In the genomic region with DNA sequence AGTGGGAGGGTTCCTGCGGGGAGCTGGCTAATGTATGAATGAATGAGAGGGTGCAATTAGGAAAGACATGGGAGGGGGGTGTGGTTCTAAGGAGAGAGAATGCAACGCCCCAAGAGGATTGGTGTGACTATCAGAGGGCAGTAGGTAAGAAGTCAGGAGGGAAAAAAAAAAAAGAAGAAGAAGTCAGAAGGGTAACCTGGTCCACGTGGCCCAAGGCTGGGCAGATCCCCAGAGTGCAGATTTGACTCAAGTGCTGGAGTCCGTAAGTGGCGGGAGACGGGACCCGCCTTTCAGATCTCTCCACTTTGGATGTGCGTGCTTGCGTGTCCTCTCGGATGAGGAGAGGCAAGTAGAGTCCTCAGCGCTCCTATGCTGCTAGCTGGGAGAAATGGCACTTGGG, we compare ENCODE assay signal across 25 mouse cellular contexts. TPM values are rescaled to one million over a fixed set of nuclear protein-coding genes. Genes with fewer than 3 reads are reported as not detected.
DNase-seq lines count a peak whose midpoint lies in the region; ATAC-seq and TF ChIP-seq lines count a peak whose summit lies in the region.
"Had no signal": no experiment of that assay in that cellular context is flagged by ENCODE, and none has a peak within 500 bp of the region (broad histone marks: within the 10 kb centered on the region; RNA-seq: fewer than 3 reads in every experiment).

No protein-coding gene starts in this region.

- DNase-seq in adrenal gland, postnatal 14 days: peak; percentile 37
- DNase-seq in adrenal gland, postnatal 4 days (ENCODE audit: low spot score in 2 of 2): no peak
- DNase-seq in CH12.LX (ENCODE audit: extremely low read depth): peak; percentile 87
- no peak for DNase-seq in layer of hippocampus, adult 2 months (ENCODE audit: low spot score in 2 of 2)
- DNase-seq in urinary bladder, postnatal 25 days (ENCODE audit: low spot score): no peak
- DNase-seq: adrenal gland, adult 8-10 months; B cell, adult 2 months; cerebellum, adult 11-12 months; cerebellum, adult 9-11 months; cerebellum, postnatal 36 days; gastrocnemius, postnatal 36 days; heart, adult 11 months; heart, postnatal 14 days had no signal

- TF ChIP-seq RAD21 in CH12.LX (IDR thresholded peaks at IDR 0.05; ENCODE audit: low read depth, low read length): no peak

- H3K79me2 ChIP-seq in CH12.LX (replicated peaks; ENCODE audit: control insufficient read depth, extremely low read depth, insufficient read depth, poor library complexity, severe bottlenecking): no peaks in the 10 kb centered on the region; the same call in 1 of the 2 replicates

- in situ Hi-C loops in CH12.LX (cut with MboI; ENCODE audit: low pct_ligation_motif_present, low pct_unique_long_range_greater_than_20kb, low sequenced_read_pairs): no loop called here

- peak overlapping the region; percentile 27; the same call in 1 of the 2 replicates for H3K27ac ChIP-seq in kidney, embryonic 15.5 days
- H3K27ac ChIP-seq in kidney, embryonic 14.5 days (ENCODE audit: low read depth, low read length): no peak overlapping the region
- peak overlapping the region; percentile 97 for H3K27ac ChIP-seq in CH12.LX (ENCODE audit: insufficient read depth, low read depth)
- H3K27ac ChIP-seq in embryonic fibroblast, embryonic 13.5 days (ENCODE audit: insufficient read depth, low read length): 0 out of 2 replicates have a peak overlapping the region, but pooled peaks have one; percentile 36
- H3K27ac ChIP-seq in layer of hippocampus, adult 2 months: no peak overlapping the region
- H3K27ac ChIP-seq: hindbrain, embryonic 13.5 days; hindbrain, postnatal 0 days had no signal

- dilution Hi-C loops in CH12.LX (cut with MboI; ENCODE audit: extremely low pct_ligation_motif_present, extremely low pct_unique_long_range_greater_than_20kb, low sequenced_read_pairs): no loop called here

- no peak overlapping the region for H3K4me3 ChIP-seq in kidney, embryonic 15.5 days (replicated peaks)
- H3K4me3 ChIP-seq in kidney, embryonic 14.5 days (ENCODE audit: low read length): no peak overlapping the region
- peak overlapping the region; percentile 34 to 46 (median 39) for H3K4me3 ChIP-seq in CH12.LX (replicated peaks in 1 of 3; ENCODE audit: low read depth in 2 of 3, low read length in 2 of 3, poor library complexity in 1 of 3)
- H3K4me3 ChIP-seq in embryonic fibroblast, embryonic 13.5 days (ENCODE audit: insufficient read depth, low read length): no peak overlapping the region
- H3K4me3 ChIP-seq in layer of hippocampus, adult 2 months: no peak overlapping the region
- H3K4me3 ChIP-seq: embryonic facial prominence, embryonic 13.5 days; heart, embryonic 15.5 days; hindbrain, embryonic 13.5 days had no signal

- no peak overlapping the region for H3K4me2 ChIP-seq in kidney, embryonic 15.5 days
- H3K4me2 ChIP-seq in kidney, embryonic 14.5 days (replicated peaks; ENCODE audit: low read depth, low read length): no peak overlapping the region
- peak overlapping the region; percentile 87 for H3K4me2 ChIP-seq in CH12.LX (ENCODE audit: insufficient read depth, low read depth, poor library complexity, severe bottlenecking)
- H3K4me2 ChIP-seq: embryonic facial prominence, embryonic 13.5 days; heart, embryonic 11.5 days; heart, embryonic 15.5 days; hindbrain, embryonic 13.5 days had no signal

- WGBS in kidney, embryonic 15.5 days: 86% methylated on average over 11 of the region's 11 CpGs
- WGBS in kidney, embryonic 14.5 days: 83% methylated on average over 11 of the region's 11 CpGs

- peak; percentile 68 for TF ChIP-seq POLR2A in CH12.LX (IDR thresholded peaks at IDR 0.05; ENCODE audit: low read depth, low read length)
- TF ChIP-seq POLR2A in embryonic fibroblast, embryonic 13.5 days (IDR thresholded peaks at IDR 0.05; ENCODE audit: low read depth, low read length): no peak

- H3K4me1 ChIP-seq in kidney, embryonic 15.5 days: peaks cover 55% of the 10 kb centered on the region
- H3K4me1 ChIP-seq in kidney, embryonic 14.5 days (ENCODE audit: control insufficient read depth, insufficient read depth, low read length): peaks cover 36% of the 10 kb centered on the region
- H3K4me1 ChIP-seq in CH12.LX (ENCODE audit: control insufficient read depth in 1 of 2, insufficient read depth in 2 of 2): peaks cover 41 to 88% of the 10 kb centered on the region in 2 experiments
- H3K4me1 ChIP-seq in embryonic fibroblast, embryonic 13.5 days (ENCODE audit: control insufficient read depth, insufficient read depth, low read length): peaks cover 9% of the 10 kb centered on the region

- no peaks in the 10 kb centered on the region for H3K9me3 ChIP-seq in kidney, embryonic 15.5 days (replicated peaks)
- no peaks in the 10 kb centered on the region for H3K9me3 ChIP-seq in kidney, embryonic 14.5 days (ENCODE audit: control insufficient read depth, low read length)
- no peaks in the 10 kb centered on the region for H3K9me3 ChIP-seq in CH12.LX (replicated peaks; ENCODE audit: low read length)
- H3K9me3 ChIP-seq: embryonic facial prominence, embryonic 13.5 days; heart, embryonic 15.5 days; hindbrain, embryonic 13.5 days had no signal

- no peak for TF ChIP-seq CTCF in CH12.LX (conservative IDR thresholded peaks at IDR 0.05 in 1 of 2, IDR thresholded peaks at IDR 0.05 in 1 of 2; ENCODE audit: low read depth in 2 of 2, low read length in 2 of 2)
- TF ChIP-seq CTCF in embryonic fibroblast, embryonic 13.5 days (IDR thresholded peaks at IDR 0.05; ENCODE audit: borderline replicate concordance, insufficient read depth, low read length): no peak
- no peak for TF ChIP-seq CTCF in layer of hippocampus, adult 2 months (conservative IDR thresholded peaks at IDR 0.05)

- no peaks in the 10 kb centered on the region for H3K36me3 ChIP-seq in kidney, embryonic 15.5 days
- H3K36me3 ChIP-seq in kidney, embryonic 14.5 days (ENCODE audit: control insufficient read depth, insufficient read depth, low read length): no peaks in the 10 kb centered on the region
- peaks cover 0 to 14% of the 10 kb centered on the region in 2 experiments for H3K36me3 ChIP-seq in CH12.LX (replicated peaks in 1 of 2; ENCODE audit: control insufficient read depth in 1 of 2, insufficient read depth in 1 of 2, low read length in 1 of 2)
- H3K36me3 ChIP-seq: embryonic facial prominence, embryonic 13.5 days; heart, embryonic 15.5 days; hindbrain, embryonic 13.5 days had no signal

- H3K9ac ChIP-seq in kidney, embryonic 15.5 days: no peak overlapping the region
- H3K9ac ChIP-seq in kidney, embryonic 14.5 days (ENCODE audit: low read depth, low read length): no peak overlapping the region
- H3K9ac ChIP-seq in CH12.LX (ENCODE audit: insufficient read depth, low read depth): peak overlapping the region; percentile 67
- H3K9ac ChIP-seq: embryonic facial prominence, embryonic 13.5 days; heart, embryonic 15.5 days; hindbrain, embryonic 13.5 days had no signal

- no peak for ATAC-seq in kidney, embryonic 15.5 days (replicated peaks; ENCODE audit: low FRiP score)
- ATAC-seq in kidney, embryonic 14.5 days (ENCODE audit: low FRiP score, low TSS enrichment): no peak
- ATAC-seq: forebrain, embryonic 14.5 days; hindbrain, postnatal 0 days had no signal

- TF ChIP-seq EP300 in CH12.LX (IDR thresholded peaks at IDR 0.05; ENCODE audit: low read length): peak; percentile 17; the same call in 1 of the 2 replicates

- no peaks in the 10 kb centered on the region for H3K27me3 ChIP-seq in kidney, embryonic 15.5 days
- H3K27me3 ChIP-seq in kidney, embryonic 14.5 days (ENCODE audit: control insufficient read depth, insufficient read depth, low read length): no peaks in the 10 kb centered on the region
- H3K27me3 ChIP-seq in CH12.LX (replicated peaks): no peaks in the 10 kb centered on the region
- H3K27me3 ChIP-seq: embryonic facial prominence, embryonic 13.5 days; heart, embryonic 15.5 days; hindbrain, embryonic 13.5 days had no signal

TF ChIP-seq in CH12.LX, 34 proteins besides CTCF, POLR2A, EP300 and RAD21 (continues in another document):
- TF ChIP-seq CHD2 (IDR thresholded peaks at IDR 0.05; ENCODE audit: low read length): no peak
- TF ChIP-seq E2F4 (IDR thresholded peaks at IDR 0.05; ENCODE audit: insufficient replicate concordance, low read depth, low read length): no peak
- no peak for TF ChIP-seq SMC3 (IDR thresholded peaks at IDR 0.05; ENCODE audit: low read depth, low read length)
- no peak for TF ChIP-seq JUND (conservative IDR thresholded peaks at IDR 0.05; ENCODE audit: low read depth, low read length)

RNA-seq across cellular contexts. Expression of a gene that starts 16.2 kb away (rescaled TPM):
- 55.2 and 61.6 TPM in 2 replicates for total RNA-seq in adrenal gland, postnatal 14 days (2021)
- 1 to 10 TPM; 6.1 to 7.4 TPM for total RNA-seq in adrenal gland, postnatal 4 days (2021)
- 2.7 and 3.7 TPM in 2 replicates for polyA plus RNA-seq in kidney, embryonic 15.5 days (2015; fragmentation: Nextera tagmentation; extraction: Ambion mirVana)
- polyA plus RNA-seq in kidney, embryonic 14.5 days (2014; fragmentation: Nextera tagmentation; extraction: Ambion mirVana): 1.4 and 2.2 TPM in 2 replicates
- total RNA-seq in CH12.LX (2012; rRNA removed): 4.8 and 6.8 TPM in 2 replicates
- total RNA-seq in CH12.LX (2014; rRNA removed): 2.0 and 2.3 TPM in 2 replicates
- 4.3 and 4.4 TPM in 2 replicates for polyA plus RNA-seq in CH12.LX (2012; ENCODE audit: insufficient read length, low read depth)
- 3.9 and 4.8 TPM in 2 replicates for polyA plus RNA-seq in embryonic fibroblast, embryonic 13.5 days (2011; ENCODE audit: insufficient read length, low read depth, missing spikeins)
- total RNA-seq in layer of hippocampus, adult 2 months (2021): 10 to 100 TPM; 45.6 to 55.5 TPM

RNA-seq across cellular contexts. Expression of a gene that starts 54.9 kb away (rescaled TPM):
- total RNA-seq in adrenal gland, postnatal 14 days (2021): 0.26 TPM in 1 of 2 replicates, not detected in the other
- 1 to 10 TPM in 1 of 2 experiments, under 1 TPM in 1; 0.48 to 5.2 TPM for total RNA-seq in adrenal gland, postnatal 4 days (2021)
- 5.3 and 5.7 TPM in 2 replicates for polyA plus RNA-seq in kidney, embryonic 15.5 days (2015; fragmentation: Nextera tagmentation; extraction: Ambion mirVana)
- polyA plus RNA-seq in kidney, embryonic 14.5 days (2014; fragmentation: Nextera tagmentation; extraction: Ambion mirVana): 3.6 and 4.5 TPM in 2 replicates
- total RNA-seq in CH12.LX (2012; rRNA removed): 0.34 and 0.38 TPM in 2 replicates
- total RNA-seq in CH12.LX (2014; rRNA removed): 0.11 TPM in 1 of 2 replicates, not detected in the other
- 0.24 TPM in 1 of 2 replicates, not detected in the other for polyA plus RNA-seq in CH12.LX (2012; ENCODE audit: insufficient read length, low read depth)
- not detected in 2 replicates for polyA plus RNA-seq in embryonic fibroblast, embryonic 13.5 days (2011; ENCODE audit: insufficient read length, low read depth, missing spikeins)
- not detected for total RNA-seq in layer of hippocampus, adult 2 months (2021)
- total RNA-seq: gastrocnemius, adult 8-10 months; gastrocnemius, postnatal 36 days; hematopoietic stem cell, adult 5-6 weeks; hindbrain, postnatal 0 days had no signal
- polyA plus RNA-seq: CD4-positive, CD25-positive, alpha-beta regulatory T cell, adult 4 months; embryonic facial prominence, embryonic 13.5 days; forebrain, embryonic 14.5 days; heart, embryonic 11.5 days; hindbrain, embryonic 13.5 days; hindbrain, postnatal 0 days had no signal

RNA-seq across cellular contexts. Expression of a gene that starts 57.9 kb away (rescaled TPM):
- 0.41 and 2.9 TPM in 2 replicates for total RNA-seq in adrenal gland, postnatal 14 days (2021)
- 1 to 10 TPM; 2.7 to 3.2 TPM for total RNA-seq in adrenal gland, postnatal 4 days (2021)
- 0.52 and 0.57 TPM in 2 replicates for polyA plus RNA-seq in kidney, embryonic 15.5 days (2015; fragmentation: Nextera tagmentation; extraction: Ambion mirVana)
- 0.29 and 0.47 TPM in 2 replicates for polyA plus RNA-seq in kidney, embryonic 14.5 days (2014; fragmentation: Nextera tagmentation; extraction: Ambion mirVana)
- total RNA-seq in CH12.LX (2012; rRNA removed): 0.04 TPM in 1 of 2 replicates, not detected in the other
- total RNA-seq in CH12.LX (2014; rRNA removed): not detected in 2 replicates
- polyA plus RNA-seq in CH12.LX (2012; ENCODE audit: insufficient read length, low read depth): not detected in 2 replicates
- not detected in 2 replicates for polyA plus RNA-seq in embryonic fibroblast, embryonic 13.5 days (2011; ENCODE audit: insufficient read length, low read depth, missing spikeins)
- 1 to 10 TPM; 4.7 to 5.4 TPM for total RNA-seq in layer of hippocampus, adult 2 months (2021)
- total RNA-seq: hematopoietic stem cell, adult 5-6 weeks had no signal
- polyA plus RNA-seq: CD4-positive, CD25-positive, alpha-beta regulatory T cell, adult 4 months had no signal

Comparison
In these comparisons a context has a peak if more than half of its experiments do, and no peak if none do; other contexts are left out.
1. DNase-seq: peak in adrenal gland, postnatal 14 days (single experiment) and CH12.LX (single experiment); none in adrenal gland, postnatal 4 days (0 of 2), layer of hippocampus, adult 2 months (0 of 2) and urinary bladder, postnatal 25 days (single experiment).
2. H3K27ac ChIP-seq: peak in kidney, embryonic 15.5 days (single experiment), CH12.LX (single experiment) and embryonic fibroblast, embryonic 13.5 days (single experiment); none in kidney, embryonic 14.5 days (single experiment) and layer of hippocampus, adult 2 months (single experiment).
3. H3K4me3 ChIP-seq: peak in CH12.LX (3 of 3); none in kidney, embryonic 15.5 days (single experiment), kidney, embryonic 14.5 days (single experiment), embryonic fibroblast, embryonic 13.5 days (single experiment) and layer of hippocampus, adult 2 months (single experiment).